Mouse (Mus musculus) forelimb bud, embryonic 11.5 days (tissue): ENCODE measurements around the gene Jmjd7.

Experiments used
- DNase-seq: peaks from one replicate; pipeline ENCODE4 v3.0.0-alpha.2; 2012; ENCODE audit warnings: low read depth, low spot score

The Jmjd7 gene

DNA sequence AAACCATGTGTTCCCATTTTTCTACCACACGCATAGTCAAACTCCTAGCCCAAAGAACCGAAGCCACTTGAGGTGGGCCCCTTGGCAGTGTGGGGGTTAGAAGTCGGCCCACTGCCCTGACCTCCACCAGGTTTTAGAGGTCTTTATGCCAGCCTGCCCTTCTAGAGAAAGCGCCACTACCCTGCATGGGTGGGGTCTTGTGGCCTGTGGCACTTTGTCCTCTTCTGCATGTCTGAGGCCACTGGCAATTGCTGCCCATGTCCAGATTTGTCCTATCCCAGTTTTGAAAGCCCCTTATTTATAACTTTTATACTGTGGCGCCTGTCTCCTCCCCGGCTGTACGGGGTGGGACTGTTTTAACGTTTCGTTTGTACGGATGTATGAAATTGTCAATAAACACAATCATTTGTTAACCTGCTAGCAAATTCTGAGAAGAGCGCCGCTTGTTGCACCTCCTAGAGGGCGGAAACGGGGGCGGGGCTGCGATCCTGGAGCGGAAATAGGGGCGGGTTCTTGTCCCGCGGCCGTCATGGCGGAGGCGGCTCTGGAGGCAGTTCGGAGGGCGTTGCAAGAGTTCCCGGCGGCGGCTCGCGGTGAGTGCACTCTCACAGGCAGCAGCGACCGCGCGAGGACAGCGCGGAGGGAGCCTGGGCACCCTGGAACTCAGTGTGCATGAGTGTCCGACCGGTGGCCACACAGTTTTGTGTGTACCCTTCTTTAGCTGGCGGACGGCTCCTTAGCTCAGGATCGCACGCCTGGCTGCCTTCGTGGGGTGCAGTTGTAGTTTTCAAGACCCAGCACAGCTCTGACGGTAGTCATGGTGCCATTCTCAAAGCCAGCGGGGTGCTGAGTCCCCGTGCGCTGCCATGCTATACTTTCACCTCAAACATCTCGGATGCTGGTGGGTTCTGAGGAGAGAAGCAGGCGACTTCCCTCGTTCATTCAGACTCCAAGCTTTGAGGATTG lies at the start of gene Jmjd7, which contains the start of gene Gm28042:
TSS of gene Jmjd7 (plus strand) at position 500 of the 966 bp plus-strand sequence.
TSS of gene Gm28042 (plus strand) at position 510 of the 966 bp plus-strand sequence.
- DNase-seq: peak; percentile 77

DNA sequence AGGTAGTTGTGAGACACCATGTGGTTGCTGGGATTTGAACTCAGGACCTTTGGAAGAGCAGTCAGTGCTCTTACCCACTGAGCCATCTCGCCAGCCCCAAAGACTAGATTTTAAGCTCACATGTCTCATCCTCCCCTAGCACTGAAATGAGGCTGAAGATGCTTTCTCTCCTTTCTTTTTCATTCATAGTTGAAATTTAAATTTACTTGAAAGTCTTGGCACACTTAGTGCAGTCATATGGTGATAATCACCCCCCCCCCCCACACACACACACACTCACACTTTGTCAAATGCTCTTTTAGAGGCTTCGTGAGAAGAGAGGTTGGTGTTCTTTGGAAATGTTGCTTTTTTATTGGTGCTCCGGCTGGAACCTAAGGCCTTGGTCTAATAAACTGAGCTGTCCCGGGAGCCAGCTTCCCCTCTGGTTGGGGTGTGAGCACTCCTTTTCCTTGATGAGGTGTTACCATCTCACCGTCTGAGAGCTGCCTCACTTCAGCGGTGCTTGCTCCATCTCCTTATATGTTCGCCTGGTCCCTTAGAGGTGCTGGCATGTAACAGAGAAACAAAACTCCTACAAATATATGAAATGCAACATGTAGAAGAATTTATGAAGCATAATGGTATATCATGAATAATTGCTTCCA lies 46.8 kb upstream of the Jmjd7 start:
- no peak for DNase-seq

DNA sequence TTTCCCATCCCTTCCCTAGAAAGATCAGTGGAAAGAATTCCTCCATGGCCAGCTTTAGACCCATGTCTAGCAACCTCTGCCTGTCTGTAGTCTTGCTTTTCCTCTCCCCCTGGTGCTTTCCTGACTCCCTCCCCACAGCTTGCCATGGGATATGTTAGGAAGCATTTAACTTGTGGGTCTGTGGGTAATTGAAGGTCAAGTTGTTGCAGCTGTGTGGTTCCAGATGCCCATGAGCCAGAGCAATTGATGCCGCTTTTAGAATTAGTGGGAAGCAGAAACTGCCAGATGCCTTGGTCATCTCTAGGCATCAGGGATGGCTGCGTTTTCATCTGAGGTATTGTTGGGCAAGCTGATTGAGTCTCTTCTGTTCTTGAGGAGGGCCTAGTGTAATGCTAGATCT lies 45.7 kb upstream of the Jmjd7 start:
- no peak for DNase-seq

DNA sequence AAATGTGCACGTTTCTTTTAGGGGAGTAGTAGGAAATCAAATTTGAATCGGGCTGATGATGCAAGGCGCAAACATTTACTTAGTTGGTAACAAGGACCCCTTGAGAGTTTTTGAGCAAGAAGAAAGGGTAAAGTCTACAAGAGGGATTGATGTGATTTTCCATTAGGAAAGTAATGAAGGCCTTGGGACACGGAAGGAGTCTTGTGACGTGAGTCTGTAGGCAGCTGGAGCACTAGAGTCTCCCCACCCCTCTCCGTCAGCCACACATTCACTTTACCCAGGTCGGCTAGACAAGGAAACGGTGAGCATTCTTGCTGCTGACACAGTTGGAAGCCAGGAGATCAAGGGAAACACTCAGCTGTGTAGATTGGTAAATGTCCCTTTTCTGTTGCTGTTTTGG lies 41.4 kb upstream of the Jmjd7 start:
- no peak for DNase-seq

DNA sequence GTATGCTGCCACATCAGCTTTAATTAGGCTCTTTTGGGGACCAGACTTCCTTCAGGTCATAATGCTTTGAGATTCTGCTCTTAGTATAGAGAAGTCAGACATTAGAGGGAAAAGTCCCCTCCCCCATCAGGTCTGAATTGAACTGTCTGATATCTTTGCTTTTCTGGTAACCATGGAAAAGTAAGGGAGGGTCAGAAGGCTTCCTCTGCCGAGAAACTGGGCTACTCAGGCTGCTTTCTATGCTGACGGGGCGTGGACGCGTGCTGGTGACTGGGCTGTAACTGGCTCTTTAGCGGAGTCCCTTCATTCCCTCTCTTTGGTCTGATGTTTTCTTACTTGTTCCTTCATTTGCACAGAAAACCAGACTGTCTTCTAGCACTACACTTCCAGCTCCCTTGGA lies 40.9 kb upstream of the Jmjd7 start:
- no peak for DNase-seq

DNA sequence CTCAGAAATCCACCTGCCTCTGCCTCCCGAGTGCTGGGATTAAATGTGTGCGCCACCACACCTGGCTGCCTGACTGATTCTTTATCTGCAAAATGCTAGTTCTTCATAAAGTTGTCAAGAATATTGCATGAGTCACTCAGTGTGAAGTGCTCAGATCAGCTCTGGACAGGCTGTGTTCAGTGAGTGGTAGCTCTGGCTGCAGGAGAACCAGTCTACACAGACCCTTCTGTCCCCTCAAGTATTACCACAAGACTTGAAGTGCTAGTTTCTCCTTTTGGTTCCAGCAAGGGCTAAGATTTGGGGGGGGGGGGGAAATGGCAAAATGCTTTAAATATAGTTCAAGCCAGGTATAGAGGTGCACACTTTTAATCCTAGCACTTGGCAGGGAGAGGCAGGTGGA lies 39.8 kb upstream of the Jmjd7 start:
- DNase-seq: no peak

DNA sequence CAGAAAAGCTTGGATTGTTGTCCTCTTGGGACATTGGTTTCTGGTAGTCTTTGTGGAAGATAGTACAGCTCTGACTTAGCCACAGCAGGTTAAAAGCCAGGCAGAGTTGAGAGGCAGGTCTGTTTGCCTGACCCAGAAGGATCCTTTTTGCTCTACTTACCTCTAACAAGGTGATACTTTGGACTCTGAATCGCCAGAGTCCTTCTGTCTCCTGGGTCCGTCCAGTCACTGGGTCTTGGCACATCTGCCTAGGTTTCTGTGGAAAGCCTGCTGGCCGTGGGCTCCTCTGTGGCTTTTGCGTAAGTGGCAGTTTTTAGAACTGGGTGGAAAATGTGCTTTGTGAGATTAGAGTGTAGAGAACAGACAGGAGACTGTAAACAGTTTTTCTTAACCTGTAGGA lies 38.3 kb upstream of the Jmjd7 start:
- no peak for DNase-seq

DNA sequence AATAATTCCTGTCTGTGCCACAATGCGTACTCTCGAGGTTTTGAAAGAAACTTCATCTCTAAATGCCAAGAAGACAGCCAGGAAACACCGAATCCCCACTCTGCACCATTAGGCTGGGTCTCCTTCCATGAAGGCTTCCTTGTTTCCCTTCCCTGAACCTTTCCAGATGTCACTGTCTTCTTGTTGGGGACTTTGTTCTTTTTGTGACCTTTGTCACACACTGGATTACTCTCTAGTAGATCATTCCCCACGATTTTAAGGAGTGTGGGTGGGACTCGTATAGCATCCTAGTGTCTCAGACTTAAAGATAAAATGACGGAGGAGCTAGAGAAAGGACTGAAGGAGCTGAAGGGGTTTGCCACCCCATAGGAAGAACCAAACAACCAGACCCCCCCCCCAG lies 36.4 kb upstream of the Jmjd7 start:
- no peak for DNase-seq

DNA sequence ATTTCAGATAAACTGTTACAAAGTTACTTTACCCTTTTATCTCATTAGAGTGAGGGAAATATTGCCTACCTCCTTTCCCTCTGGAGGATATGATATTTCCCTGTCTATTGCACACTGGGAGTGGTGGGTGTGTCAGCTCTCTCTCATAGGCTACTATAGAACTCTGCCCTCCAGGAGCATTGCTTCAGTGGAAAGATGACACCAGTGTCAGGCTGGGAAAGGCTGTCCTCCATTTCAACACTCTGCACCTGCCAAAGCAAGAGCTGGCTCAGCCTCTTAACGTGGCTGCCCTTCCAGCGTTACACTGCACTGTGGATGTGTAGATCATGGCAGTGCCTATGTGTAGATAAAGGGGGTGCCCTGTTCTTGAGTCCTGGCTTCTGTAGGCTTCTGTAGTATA lies 34.9 kb upstream of the Jmjd7 start:
- no peak for DNase-seq

DNA sequence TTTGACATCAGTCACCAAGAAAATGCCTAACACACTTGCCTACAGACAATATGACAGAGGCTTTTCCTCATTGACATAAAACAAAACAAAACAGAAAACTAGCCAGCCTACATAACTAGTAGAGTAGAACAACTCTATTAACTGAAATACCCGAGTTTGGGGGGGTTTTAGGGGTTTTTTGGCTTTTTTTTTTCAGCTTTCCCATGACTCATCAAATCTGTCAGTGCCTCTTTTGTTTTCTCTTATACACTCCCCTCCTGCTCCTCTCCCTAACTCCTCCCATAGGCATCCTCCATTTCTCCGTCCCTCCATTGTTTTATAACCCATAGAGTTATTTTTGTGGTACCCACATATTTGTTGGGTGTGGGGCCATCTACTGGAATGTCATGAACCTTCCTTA lies 33.8 kb upstream of the Jmjd7 start:
- DNase-seq: no peak

DNA sequence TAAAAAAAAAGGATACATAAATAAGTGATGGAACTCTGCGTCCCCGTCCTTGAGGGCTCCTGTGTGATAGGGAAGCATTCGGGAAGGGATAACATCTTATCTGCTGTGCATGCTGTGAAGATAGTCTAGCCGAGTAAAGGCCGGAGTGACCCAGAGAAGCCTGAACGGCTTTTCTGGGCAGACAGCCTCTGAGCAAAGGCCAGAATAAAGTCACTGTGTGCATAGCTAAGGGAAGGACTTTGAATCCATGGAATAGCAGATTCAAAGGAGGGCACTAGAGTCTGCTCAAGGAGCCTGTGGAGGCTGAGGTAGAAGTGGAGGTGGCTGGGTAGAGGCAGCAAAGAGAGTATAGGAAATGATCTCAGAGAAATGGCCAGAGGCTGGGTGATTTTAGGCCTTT lies 32.4 kb upstream of the Jmjd7 start:
- no peak for DNase-seq

DNA sequence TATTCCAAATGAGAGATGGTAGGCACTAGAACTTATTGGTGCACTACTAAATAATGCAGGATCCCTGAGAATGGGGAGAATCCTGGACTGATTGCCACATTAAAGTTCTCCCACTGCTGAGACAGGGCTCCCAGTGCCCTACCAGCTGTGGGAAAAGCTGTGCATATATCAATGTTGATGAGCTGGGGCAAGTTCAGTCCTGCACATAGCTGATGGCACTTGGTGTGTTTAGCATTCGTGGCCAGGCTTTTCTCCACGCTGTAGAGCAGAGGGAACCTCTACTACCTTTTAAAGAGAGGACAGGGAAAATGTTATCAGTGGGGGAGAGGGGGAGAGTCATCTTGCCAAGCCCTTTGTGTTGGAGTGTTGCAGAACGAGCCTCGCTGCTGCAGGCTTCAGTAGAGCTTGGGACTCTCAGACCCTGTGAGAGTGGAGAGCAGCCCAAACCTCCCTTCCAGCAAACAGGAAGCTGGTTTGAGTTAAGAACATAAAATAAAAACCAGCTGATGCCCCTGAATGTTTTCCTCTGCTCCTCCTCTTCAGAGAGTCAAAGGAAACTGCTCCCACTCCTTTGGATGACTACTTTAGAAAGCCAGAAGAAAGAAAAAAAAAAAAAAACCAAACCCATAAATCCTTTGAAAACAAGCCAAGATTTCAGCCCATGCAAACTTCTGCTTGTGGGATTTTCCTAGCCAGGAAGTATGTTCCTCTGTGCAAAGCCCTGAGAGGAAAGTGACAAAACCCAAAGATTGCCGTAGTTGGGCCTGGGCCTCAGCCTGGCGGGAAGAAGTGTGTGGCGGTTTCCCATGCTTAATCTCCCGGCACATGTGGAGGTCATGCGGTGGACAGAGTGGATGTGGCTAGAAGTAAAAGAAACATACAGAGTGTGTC lies 31.6 kb upstream of the Jmjd7 start:
- peak; percentile 51 for DNase-seq

DNA sequence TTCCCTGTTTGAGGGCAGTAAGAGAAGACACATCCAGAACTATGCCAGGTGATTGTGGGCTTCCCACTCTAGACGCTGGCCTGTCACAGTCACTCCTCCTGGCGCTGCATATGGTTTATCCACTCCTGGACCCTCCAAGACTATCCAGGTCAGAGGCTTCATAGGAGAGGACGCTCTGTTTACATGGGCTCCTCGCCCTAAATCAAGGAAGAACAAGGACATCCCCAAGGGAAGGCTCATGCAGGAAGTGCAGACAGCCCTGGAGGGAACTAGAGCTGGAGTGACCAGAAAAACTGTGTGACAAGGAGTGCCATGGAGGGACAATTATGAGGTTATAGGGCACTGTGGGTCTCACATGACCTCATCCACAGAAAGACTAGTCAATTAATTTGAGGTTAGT lies 29.9 kb upstream of the Jmjd7 start:
- no peak for DNase-seq

DNA sequence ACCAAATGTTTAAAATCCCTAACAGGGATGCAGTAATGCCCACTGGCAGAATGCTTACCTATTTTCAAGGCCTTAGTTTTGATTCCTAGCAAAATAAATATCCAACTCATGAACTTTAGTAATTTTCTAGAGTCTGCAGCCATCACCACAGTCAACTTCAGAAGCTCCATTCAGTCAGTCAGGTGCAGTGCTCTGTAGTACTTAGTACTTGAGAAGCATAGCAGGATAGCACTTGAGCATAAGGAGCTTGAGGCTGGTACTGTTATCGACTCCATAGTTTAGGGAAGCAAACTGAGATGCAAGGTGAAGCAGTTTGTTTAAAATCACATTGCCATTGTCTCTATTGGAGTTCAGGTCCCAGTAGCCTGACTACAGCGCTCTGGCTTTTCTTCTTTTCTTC lies 27.6 kb upstream of the Jmjd7 start:
- no peak for DNase-seq

DNA sequence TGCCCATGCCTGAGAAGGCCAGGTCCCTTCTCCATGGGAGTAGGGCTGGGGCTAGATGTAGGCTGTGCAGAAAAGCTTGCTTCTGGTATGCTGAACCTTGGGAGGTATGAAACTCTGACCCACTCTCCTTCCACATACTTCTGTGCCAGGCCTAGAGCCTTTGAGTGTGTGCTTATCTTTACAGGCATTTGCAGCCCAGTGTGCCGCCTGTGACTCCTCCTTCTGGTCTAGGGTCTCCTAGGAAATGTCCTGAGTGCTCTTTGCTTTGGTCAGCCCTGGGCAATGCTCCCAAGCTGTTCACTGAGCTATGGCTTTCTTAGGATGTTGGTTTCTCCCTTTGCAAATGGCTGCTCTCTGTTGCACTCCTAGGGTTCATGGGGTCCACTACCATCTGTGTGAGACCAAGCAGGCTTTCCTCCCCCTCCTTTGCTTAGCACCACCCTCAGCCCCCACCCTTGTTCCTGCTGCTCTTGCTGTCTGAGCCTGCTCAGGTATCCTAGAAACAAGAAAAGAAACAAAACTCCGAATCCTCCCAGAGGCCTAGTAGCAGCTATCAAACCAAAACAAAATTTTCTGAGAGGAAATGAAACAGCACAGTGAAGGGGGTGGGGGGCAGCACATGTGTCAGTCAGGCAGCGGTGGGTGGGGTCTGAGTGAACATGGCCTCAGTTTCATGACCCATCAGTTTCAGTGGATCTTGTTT lies 26.2 kb upstream of the Jmjd7 start:
- no peak for DNase-seq

DNA sequence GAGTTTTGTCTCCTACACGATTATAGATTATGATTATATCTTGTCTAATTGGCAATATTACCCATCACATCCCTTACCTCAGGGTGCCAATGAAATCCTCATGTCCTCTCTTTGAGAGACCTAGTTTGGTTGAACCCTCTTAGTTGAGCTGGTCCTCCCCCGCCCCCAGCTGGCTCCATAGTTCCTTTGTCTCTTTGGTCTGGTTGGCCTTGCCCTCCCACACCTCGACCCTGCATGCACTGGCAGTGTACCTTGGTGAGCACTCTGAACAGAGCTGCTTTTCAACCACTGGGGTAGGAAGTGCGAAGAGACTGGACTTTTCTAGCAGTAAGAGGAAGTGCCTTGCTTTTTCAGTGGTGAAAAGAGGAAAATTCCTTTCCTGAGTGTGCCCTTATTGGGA lies 25.3 kb upstream of the Jmjd7 start:
- no peak for DNase-seq

DNA sequence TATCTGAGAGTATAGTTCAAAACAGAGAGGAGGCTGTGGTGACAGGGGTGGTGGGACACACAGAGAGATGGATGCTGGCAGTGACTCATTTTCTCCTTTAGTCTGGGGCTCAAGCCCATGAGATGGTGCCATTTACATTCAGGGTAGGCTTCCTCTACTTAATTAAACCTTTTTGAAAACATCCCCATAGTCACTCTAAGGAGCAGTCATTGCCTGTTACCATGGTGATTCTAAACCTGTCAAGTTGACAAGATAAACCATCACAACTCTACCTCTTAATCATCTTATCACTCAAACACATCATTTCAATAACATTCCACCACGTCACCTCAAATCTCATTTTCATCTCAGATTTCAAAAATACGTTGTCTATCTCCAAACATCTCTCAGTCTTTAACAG lies 23.3 kb upstream of the Jmjd7 start:
- no peak for DNase-seq

DNA sequence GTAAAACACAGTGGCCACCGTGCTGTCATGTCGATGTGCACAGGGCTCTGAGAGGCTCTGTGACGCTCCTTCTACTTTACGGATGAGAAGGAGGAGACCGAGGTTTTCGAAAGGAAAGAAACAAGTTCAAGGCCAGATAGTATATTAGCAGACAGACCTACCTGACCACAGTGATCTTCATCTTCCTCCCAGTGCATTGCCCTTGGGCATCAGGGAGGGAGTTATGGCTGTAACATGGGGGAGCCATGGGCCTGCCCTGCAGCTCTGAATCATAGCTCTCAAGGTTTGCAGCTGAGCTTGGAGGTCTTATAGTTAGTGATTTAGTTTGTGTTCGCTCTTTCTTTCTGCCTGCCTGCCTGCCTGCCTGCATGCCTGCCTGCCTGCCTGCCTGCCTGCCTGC lies 20.6 kb upstream of the Jmjd7 start:
- DNase-seq: no peak

DNA sequence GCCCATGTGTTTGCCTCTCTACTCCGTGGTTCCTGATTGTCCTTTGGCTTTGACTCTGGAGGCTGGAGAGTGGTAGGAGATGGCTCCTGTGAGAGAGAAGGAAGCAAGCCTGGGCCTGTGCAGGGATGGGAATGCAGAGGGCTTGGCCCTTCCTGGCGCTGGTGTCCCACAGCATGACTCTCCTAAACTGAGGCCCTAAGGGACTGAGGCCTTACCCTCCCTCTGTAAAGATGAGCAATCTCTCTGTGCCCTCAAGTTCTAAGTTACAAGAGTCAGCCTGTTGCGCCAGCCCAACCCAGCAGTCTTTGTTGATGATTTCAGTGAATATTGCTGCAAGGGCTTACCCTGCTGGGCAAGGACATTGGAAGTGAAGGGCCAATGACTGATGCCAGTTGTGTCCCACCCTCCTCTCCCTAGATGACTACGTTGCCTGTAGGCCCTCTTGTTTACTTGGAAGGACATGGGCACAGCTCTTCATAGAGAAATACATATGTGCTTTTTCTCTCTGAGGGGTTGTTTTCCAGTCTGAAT lies 19.5 kb upstream of the Jmjd7 start:
- no peak for DNase-seq

DNA sequence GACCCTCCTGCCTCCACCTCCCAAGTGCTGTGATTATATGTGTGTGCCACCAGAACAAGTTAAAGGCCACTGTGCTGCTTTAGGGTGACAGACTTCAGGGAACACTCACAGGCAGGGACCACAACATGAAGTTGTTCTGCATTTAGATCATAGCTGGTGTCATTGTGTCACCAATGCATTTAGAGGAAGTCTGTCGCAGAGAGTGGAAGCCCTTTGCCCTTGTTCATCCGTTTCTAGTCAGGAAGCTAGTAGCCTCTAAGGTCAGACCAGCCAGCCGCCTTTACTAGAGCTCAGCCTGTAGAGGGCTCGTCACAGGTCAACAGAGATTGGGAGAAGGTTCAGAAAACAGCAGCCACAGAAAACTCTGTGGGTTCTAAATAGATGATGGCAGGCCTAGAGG lies 18.6 kb upstream of the Jmjd7 start:
- DNase-seq: no peak
